Mouse (Mus musculus) testis, adult 2 months (tissue): ENCODE measurements around the gene Phf21a. TPM values are rescaled to one million over a fixed set of nuclear protein-coding genes. Genes with fewer than 3 reads are reported as not detected.

Source experiments
- H3K27ac ChIP-seq: fragments of 200-500 bp; 2 replicates; pipeline ENCODE4 v1.5.1; 2012; ENCODE audit warnings: low read depth, low read length; ENCODE audit not compliant: control insufficient read depth, insufficient read depth
- H3K27me3 ChIP-seq: fragments of 200-500 bp; 2 replicates; pipeline ENCODE4 v1.6.1; 2012; ENCODE audit warnings: mild to moderate bottlenecking, low read length, moderate library complexity; ENCODE audit not compliant: control insufficient read depth, insufficient read depth
- H3K36me3 ChIP-seq: fragments of 200-500 bp; 2 replicates; pipeline ENCODE4 v1.6.1; 2012; ENCODE audit warnings: mild to moderate bottlenecking, low read length; ENCODE audit not compliant: control insufficient read depth, insufficient read depth
- H3K4me1 ChIP-seq: fragments of 200-500 bp; 2 replicates; pipeline ENCODE4 v1.6.1; 2012; ENCODE audit warnings: low read length; ENCODE audit not compliant: control insufficient read depth, insufficient read depth
- H3K4me3 ChIP-seq: fragments of 200-500 bp; 2 replicates; pipeline ENCODE4 v1.5.1; 2012; ENCODE audit warnings: low read depth, mild to moderate bottlenecking, low read length, moderate library complexity, mixed read lengths; ENCODE audit not compliant: control insufficient read depth
- CTCF ChIP-seq: fragments of 200-500 bp; IDR thresholded peaks from 2 replicates; pipeline ENCODE4 v1.5.1; 2012; ENCODE audit warnings: low read depth, mild to moderate bottlenecking, inconsistent platforms, low read length, moderate library complexity; ENCODE audit not compliant: control insufficient read depth, insufficient read depth, insufficient replicate concordance
- POLR2A ChIP-seq: fragments of 200-500 bp; IDR thresholded peaks from 2 replicates; pipeline ENCODE4 v1.6.1; 2012; ENCODE audit warnings: low read depth, mild to moderate bottlenecking, inconsistent platforms, low read length, moderate library complexity; ENCODE audit not compliant: control insufficient read depth
- polyA plus RNA-seq: library from polyadenylated mRNA; depleted of rRNA; stranded (reverse); fragments of >200 nt; gene quantifications from 2 replicates; pipeline ENCODE4 v1.2.3, GENCODE M21; 2012

Phf21a gene
- polyA plus RNA-seq, 1 experiment = 78.4 TPM

GRCm38 (mm10) chr2:92055831-92056236 is 37.1 kb upstream of the Phf21a start:
- Histone ChIP-seq H3K27ac (peak overlapping the region; percentile 22; the same call in 1 of the 2 replicates), H3K4me3 (peak overlapping the region; percentile 48), H3K27me3 (no peaks in the 10 kb centered on the region), H3K36me3 (no peaks in the 10 kb centered on the region), H3K4me1 (peaks cover 14% of the 10 kb centered on the region)
- no peak for TF ChIP-seq POLR2A
- TF ChIP-seq CTCF = peak; percentile 30; the same call in 1 of the 2 replicates

DNA sequence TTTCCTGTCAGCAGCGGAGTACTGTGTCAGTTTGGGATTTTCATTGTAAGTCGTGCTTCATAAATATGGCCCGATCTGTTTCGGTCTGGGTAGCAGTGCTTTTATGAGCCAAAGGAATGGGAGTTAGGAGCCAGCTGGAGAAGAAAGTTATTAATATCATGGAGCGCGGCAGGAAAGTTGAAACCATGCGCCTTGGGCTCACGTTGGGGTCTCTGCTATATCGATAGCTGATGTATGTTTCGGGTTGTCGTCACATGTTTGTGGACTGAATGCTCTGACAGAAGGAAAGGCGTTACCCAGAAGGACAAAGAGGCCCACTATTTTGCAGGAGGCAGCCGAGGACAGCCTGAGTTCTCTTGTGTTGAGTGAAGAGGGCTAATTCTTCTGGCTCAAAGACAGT is 36.2 kb upstream of the Phf21a start:
- H3K27me3 ChIP-seq = no peaks in the 10 kb centered on the region
- H3K4me3 ChIP-seq = no peak overlapping the region
- no peak for TF ChIP-seq CTCF
- TF ChIP-seq POLR2A = no peak
- H3K36me3 ChIP-seq = no peaks in the 10 kb centered on the region
- no peak overlapping the region for H3K27ac ChIP-seq
- peaks cover 14% of the 10 kb centered on the region for H3K4me1 ChIP-seq

GRCm38 (mm10) chr2:92058469-92058868 is 34.4 kb upstream of the Phf21a start:
- Histone ChIP-seq H3K36me3 (no peaks in the 10 kb centered on the region), H3K27ac (peak overlapping the region; percentile 7; the same call in 1 of the 2 replicates), H3K4me1 (peaks cover 14% of the 10 kb centered on the region), H3K27me3 (no peaks in the 10 kb centered on the region), H3K4me3 (peak overlapping the region; percentile 82)
- TF ChIP-seq CTCF (peak; percentile 93), POLR2A (no peak)

DNA sequence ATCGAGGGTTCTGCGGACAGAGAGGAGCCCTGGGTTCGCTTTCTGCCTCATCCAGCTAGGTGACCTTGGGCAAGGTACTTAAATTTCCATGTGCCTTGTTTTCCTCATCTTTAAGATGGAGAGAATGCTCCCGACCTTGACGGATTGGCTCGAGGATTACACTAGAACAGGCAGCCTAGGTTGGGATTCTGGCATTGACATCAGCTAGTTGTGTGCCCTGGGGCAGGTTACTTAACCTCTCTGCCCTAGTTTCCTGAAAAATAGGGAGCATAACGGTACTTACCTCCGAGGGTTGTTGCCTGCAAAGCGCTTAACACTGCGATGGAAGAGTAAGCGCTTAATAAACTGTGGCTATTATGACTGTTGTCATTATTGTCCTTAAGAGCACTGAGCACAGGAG is 34.0 kb upstream of the Phf21a start:
- Histone ChIP-seq H3K27me3 (no peaks in the 10 kb centered on the region), H3K4me3 (peak overlapping the region; percentile 82), H3K4me1 (peaks cover 14% of the 10 kb centered on the region), H3K36me3 (no peaks in the 10 kb centered on the region), H3K27ac (peak overlapping the region; percentile 23; the same call in 1 of the 2 replicates)
- TF ChIP-seq POLR2A (no peak), CTCF (no peak)

DNA sequence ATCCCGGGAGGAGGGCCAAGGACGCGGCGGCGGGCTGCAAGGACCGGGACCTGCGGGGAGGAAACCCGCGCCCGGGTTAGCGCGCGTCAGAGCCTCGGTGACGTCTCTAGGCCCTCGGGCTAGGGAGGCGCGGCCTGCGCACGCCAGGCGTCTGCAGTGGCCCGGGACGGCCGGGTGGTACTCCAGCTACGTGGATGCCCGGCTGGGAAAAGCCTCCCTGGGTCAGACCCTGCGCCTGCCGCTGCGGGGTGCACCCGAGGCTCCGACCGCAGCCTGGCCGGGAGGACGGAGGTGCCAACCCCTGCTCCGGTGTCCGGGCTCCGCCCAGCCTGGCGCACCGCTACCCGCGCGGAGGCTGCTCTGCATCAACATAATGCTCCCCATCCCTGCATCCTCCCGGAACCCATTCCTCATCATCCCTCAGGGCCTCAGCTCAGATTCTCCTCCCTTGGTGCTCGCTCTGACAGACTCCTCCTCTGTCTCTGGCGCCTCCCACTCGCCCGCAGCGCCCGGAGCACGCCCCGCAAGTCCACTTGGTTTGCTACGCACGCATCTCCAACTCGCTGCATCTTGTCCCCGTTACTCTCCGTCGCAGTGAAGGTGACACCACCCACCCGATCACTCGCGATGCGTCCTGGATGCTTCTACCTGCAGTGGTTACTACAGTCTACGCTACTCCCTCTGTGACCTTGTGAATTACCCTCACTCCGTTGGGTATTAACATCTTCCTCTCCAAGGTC is 33.3 kb upstream of the Phf21a start:
- no peaks in the 10 kb centered on the region for H3K27me3 ChIP-seq

GRCm38 (mm10) chr2:92060291-92060690 is 32.6 kb upstream of the Phf21a start:
- Histone ChIP-seq H3K27ac (no peak overlapping the region), H3K4me3 (no peak overlapping the region; the same call in 1 of the 2 replicates), H3K27me3 (no peaks in the 10 kb centered on the region), H3K4me1 (peaks cover 13% of the 10 kb centered on the region), H3K36me3 (no peaks in the 10 kb centered on the region)
- TF ChIP-seq CTCF (no peak), POLR2A (no peak)

More for the DNA sequence above, 33.3 kb upstream of the Phf21a start:
- H3K27ac ChIP-seq = no peak overlapping the region
- H3K4me1 ChIP-seq = peaks cover 14% of the 10 kb centered on the region
- no peaks in the 10 kb centered on the region for H3K36me3 ChIP-seq
- TF ChIP-seq POLR2A = no peak
- TF ChIP-seq CTCF = 0 out of 2 replicates have a peak, but pooled peaks have one; percentile 12
- peak overlapping the region; percentile 68 for H3K4me3 ChIP-seq

DNA sequence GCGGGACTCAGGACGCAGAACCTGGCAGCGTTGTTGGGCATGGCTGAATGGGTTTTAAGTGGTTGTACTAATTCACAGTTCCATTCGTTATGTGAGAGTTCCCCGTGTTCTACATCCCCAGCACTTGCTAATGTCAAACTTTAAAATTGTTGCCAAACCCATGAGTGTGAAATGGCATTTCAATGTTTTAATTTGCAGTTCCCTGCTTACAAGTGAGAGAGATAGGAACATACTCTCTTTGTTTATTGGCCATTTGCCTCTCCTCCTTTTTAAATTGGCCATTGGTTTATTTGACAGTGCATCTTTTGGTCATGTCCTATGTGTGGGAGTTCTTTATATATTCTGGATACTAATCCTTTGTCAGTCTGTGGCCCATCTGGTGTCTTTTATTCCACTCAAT is 31.6 kb upstream of the Phf21a start:
- H3K36me3 ChIP-seq = no peaks in the 10 kb centered on the region
- peaks cover 8% of the 10 kb centered on the region for H3K4me1 ChIP-seq
- H3K27me3 ChIP-seq = no peaks in the 10 kb centered on the region
- no peak for TF ChIP-seq CTCF
- TF ChIP-seq POLR2A = no peak
- no peak overlapping the region for H3K27ac ChIP-seq
- H3K4me3 ChIP-seq = no peak overlapping the region
